Mouse (Mus musculus) layer of hippocampus, postnatal 10 days (tissue): Measurements from ENCODE around the gene Dhrs7c. TPM values are rescaled to one million over a fixed set of nuclear protein-coding genes. Genes with fewer than 3 reads are reported as not detected.

ENCODE experiments used
- DNase-seq, 2 experiments: peaks; one replicate each; pipeline ENCODE4 v3.0.0; 2021; ENCODE audit warnings: low spot score in 2 of 2
- long read RNA-seq: library from polyadenylated mRNA; stranded (forward); transcript quantifications from one replicate; pipeline ENCODE4 v2.0.0, GENCODE M21; 2023
- total RNA-seq, 2 experiments: library from RNA; stranded (reverse); gene quantifications; 2 replicates each; pipeline ENCODE4 v1.2.3; 2021

Dhrs7c gene
- under 1 TPM in 1 of 2 experiments, not detected in 1; 0.87 TPM for total RNA-seq
- long read RNA-seq, result 0 reads

DNA sequence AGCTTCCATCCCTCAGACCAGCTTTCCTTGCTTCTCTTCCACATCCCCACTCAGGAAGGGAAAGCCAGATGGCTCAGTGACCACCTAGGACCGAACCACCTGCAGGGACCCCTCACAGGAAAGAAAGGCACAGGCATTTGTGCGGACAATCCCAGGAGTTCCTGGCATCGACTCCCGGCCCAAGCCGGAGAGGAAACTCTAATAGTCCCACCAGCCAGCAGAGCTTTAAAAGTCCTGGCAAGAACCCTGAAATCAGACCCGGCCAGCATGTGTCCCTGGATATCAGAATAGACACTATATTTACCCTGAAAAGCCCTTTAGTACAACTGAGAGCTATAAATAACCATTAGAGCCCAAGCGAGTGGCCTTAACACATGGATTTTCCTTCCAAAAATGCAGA lies at the start of gene Dhrs7c:
Dhrs7c (plus strand) TSS at position 257 of the 400 bp plus-strand sequence.
- no peak for DNase-seq

DNA sequence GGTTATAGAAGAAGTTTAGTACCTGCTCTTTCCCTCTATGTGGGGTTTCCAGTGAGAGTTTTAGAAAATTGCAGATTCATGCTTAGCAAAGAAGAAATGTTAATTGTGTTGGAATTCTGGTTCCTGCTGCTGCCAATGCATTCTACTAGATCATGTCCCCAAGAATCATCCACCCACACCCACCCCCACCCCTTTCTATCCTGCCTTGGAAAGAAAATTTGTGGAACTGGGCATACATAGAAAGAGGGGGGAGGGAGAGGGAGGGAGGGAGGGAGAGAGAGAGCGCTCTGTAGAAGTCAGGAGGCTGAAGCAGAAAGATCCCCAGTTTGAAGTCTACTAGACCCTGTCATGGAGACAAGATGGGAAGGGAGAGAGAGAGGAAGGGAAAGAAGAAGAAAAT lies 41.7 kb upstream of the Dhrs7c start:
- DNase-seq, result no peak

DNA sequence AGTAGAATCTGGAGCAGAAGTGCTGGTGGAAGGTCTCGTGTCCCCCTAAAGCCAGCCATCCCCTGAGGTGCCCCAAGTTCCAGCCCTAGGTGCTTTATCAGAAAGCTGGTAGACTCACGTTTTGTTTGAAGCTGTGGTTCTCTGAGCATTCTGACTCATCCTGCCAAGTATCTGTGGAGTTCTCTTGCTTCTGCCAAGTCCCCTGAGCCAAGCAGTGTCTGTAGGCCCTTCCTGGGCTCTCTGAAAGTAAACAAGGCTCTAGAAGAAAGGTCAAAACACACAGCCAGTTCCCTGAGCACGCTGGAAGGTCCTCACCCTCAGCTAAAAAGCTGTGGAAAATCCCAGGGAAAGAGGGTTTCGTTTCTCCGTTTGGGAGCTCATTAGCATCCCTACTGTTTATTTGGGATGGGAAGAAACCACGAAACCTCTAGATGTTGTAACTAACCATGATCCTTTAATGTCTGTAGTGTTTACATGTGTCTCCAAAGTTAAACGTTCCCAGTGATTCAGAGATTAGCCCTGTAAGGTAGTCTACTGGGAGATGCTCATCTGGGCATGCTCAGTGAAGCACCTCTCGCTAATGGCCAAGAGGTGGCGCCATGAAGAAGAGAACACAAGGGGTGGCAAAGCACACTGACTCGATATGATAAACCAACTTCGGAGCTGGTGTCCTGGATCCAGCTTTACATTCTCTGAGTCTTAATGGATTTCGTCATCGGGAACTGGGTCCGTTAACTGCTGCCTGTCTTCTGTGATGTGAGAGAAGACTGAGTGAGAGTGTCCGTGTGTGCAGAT lies 40.4 kb upstream of the Dhrs7c start:
- no peak for DNase-seq

DNA sequence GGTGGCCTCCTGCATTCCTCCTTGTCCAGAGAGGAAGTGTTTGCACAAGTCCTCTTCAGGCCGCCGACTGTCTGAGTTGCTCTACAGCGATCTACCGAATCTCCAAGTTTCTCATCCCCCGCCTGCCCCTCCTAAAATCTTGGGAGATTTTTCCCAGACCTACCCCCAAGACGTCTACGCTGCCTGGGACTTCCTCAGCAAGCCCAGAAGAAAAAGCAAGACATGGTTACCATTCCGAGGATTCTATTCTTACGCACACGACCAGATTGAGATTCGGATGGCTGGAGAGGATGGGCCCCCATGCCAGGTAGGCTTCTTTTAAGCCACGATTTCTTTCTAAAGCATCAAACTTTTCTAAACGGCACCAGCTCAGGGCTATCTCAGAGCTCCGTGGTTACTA lies 26.9 kb upstream of the Dhrs7c start, which contains the start of gene Glp2r:
Glp2r (minus strand) TSS at position 101 of the 400 bp plus-strand sequence.
- no peak for DNase-seq

DNA sequence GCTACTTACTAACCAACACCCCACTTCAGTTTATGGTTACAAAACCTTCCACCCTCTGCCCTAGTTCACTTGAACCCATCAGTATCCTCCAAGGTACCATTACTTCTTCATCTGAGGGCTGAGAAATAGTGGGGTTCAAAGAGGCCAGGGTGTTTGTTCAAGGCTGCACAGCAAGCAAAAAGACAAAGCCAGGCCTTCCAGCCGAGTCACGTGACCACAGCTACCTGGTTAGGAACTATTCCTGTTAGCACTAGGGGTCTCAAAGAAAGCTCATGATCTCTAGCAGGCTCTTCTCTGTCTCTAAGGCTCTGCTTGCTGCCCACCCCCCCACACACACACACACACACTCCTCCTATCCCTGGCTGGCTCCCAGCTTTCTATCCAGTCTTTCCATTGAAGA lies 26.3 kb upstream of the Dhrs7c start:
- DNase-seq, result no peak

DNA sequence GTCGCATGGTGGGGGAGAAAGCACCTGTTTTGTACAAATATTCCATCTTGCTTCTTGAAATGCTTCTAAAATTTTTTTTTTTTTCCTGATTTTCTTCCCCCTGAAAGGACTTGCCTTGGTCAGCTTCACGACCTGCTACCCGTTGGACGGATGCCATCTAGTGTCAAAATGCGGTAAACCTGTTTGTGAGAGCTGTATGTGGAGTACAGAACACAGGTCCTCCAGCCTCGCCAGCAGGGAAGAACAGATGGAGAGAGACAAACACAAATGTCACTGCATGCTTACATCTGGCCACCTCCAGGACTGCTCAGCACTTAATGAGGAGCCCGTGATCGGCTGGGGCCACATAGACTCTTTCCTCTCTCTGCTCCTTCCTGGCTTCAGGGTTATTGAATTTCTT lies 25.4 kb upstream of the Dhrs7c start:
- DNase-seq, result peak; percentile 62 to 63

DNA sequence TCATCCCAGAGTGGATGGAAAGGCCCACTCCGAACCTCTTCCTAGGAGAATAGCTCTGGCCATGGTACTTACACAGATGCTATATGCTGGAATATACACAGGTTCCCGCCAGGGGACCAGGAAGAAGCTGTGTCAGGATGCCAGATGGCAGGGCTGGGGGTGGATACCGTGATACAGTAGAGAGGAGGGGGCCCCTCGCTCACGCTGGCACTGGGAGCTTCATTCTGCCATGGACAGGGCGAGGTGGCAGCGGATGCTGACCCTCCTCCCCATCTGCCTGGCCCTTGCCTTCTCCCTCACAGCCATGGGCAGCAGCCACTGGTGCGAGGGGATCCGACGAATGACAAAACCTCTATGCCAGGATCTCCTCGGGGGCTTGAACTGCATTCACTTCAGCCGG lies 23.6 kb upstream of the Dhrs7c start, which contains the start of gene Gsg1l2:
Gsg1l2 (plus strand) TSS at position 230 of the 400 bp plus-strand sequence.
- no peak for DNase-seq

DNA sequence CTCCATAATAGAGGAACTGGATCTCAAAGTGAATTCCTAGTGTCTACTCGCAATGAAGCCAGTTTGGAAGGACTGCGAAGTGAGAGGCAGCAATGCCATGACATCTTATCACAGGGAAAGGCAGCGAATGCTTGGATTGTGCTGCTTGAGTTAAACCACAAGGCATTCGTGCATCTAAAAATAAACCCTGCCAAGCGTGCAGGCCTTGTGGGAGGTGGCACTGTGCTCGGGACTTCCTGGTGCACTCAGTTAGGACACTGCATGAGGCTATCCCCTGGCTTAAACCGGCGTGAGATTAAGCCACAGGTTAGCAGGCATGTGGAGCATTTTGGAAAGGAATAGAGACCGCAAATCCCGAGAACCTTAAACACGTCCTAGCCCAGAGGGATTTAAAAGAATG lies 7.8 kb upstream of the Dhrs7c start:
- DNase-seq, result no peak

DNA sequence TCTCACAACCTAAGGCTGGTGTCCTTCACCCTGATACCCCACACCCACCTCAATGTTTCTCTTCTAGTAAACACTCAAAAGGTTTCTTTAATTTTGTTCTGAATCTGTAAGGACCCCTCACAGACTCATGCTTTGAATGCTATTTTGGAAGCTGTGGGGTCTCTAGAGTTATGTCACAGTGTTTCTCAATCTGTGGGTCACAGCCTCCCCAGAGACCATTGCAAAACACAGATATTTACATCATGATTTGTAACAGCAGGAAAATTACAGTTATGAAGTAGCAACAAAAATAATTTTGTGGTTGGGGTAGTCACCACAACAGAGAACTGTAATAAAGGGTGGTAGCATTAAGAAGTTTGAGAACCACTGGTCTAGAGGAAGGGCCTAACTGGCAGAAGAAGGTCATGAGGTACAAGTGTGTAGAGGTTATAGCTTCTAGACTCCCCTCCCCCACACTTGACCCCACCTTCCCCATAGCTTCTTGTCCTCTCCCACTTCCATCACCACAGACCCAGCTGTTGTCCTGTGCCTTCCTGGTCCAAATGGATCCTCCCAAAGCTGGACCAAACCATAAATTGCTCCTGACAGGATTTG lies 2.2 kb downstream of the Dhrs7c start:
- no peak for DNase-seq

DNA sequence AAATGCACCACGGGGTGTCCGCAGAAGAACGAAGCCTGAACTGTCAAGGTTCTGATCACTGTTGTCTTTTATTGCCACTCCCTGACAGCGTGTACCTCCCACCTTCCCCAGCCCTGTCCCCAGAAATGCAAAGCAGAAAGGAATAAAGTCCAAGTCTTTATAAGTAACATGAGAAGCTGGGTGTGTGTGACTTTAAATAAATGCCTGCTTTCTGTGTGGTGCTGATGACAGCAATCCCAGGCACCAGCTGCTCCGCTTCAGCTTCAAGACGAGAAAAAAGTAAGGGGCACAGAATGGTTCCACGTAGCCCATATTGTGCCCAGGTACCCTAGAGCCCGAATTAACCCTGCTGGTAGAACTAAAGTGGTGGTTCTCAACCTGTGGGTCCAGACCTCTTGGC lies 3.2 kb downstream of the Dhrs7c start:
- DNase-seq, result no peak

DNA sequence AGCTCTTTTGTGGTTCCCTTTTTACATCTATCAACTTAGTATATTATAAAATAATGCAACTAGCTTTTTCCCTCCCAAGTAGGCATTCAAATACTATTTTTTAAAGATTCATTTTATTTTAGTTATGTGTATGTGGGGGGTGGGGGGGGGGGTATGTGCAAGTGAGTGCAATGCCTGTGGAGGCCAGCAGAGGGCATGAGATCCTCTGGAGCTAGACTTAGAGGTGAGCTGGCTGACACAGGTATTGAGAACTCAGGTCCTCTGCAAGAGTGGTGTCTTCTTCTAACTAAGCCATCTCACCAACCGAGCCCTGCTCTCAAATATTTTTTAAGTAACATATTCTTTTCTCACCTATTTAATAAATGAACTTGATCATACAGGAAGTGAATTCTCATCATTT lies 7.6 kb downstream of the Dhrs7c start:
- DNase-seq, result no peak

DNA sequence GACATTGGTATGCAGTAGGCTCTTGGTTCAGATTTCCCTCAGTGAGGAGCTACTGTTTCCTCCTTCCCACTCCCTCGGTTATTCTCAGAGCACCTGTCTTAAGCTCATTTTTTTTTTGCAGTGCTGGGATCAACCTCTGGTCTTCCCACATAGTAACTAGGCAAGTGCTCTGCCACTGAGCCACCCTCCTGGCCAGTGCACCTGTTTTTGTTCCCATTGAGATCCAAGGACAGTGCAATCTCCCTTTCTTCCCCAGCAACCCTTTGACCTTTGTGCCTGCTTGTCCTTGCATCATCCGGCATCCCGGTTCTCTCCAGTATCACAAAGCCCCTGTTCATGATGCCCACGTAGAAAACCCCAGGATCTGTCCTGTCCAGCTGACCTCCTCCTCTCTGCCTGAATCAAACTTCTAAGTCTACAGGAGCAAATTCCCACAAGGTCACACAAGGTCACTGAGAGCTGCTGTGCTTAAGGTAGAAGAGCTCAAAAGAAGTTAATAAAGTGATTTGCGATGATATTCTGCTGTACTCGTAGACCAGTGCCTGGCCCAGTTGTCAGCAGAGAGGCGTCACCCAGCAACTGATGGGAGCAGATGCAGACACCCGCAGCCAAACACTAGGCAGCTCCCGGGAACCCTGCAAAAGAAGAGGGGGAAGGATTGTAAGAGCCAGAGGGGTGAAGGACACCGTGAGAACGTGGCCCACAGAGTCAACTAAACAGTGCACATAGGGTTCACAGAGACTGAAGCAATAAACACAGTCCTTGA lies 9.0 kb downstream of the Dhrs7c start:
- no peak for DNase-seq

DNA sequence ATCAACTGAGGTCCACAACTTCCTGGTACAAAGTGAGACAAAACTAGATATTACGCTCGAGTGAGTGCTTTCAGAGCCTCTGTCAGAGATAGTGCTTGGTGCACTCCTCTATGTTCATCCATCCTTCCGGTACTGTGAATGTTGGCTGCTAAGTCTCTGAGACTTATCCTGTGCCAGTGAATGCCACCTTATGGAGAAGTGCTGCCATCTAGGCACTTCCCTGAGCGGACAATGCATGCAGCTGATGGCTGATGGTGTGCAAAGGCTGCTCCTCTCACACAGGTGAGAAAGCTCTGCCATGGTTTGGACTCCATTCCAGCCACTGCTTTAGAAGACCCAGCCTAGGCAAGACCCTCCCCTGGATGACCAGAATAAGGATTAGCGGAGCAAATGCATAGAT lies 10.1 kb downstream of the Dhrs7c start:
- no peak for DNase-seq

DNA sequence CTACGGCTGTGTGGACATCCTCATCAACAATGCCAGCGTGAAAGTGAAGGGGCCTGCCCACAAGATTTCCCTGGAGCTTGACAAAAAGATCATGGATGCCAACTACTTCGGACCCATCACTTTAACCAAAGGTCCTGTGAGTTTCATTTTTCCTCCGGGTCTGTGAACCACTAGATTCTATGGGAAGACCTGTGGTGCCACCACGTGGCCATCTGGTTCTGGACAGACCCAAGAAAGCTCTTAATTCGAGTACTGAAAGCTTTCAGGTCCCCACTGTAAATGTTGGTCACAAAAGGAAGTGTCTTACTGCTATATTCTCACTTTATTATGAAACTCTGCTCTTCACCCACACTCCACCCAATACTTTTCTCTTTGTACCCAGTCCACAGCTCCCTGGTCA lies 13.5 kb downstream of the Dhrs7c start:
- no peak for DNase-seq

DNA sequence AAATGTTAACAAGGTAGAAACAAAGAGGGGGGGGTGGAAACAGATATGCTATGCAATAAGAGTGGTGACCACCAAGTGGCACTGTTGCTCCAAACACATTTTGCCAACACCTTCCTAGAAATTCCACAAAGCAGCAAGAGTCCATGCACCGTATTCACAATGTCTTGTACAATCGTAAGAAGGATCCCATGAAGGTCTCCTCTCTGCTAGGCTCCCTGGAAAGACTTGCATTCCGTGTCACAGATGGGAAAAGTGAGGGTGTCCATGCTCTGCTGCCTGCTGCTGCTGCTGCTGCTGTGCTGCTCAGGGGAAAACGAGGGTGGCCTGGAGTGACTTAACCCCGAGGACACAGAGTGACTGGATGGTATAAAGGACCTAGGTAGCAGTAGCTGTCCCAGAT lies 21.6 kb downstream of the Dhrs7c start:
- peak; percentile 67 to 72 for DNase-seq

DNA sequence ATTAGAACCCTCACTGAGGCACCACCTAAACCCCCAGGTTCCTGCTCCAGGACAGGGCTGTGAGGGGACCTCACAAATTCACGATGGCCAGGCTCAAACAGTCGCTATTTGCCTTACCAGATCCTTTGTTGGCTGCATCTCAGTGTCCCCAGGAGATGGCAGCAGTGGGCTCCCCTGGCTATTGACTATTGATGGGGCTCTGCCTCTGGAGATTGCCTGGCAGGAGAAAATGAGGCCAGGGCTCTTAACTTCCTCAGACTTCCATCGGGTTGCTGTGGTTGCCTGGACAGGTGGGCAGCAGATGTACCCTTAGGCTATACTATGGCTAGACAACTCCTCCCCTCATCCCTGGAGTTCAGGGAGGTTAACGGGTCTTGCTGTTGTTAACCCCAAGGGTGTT lies 22.2 kb downstream of the Dhrs7c start:
- peak; percentile 72 to 78 for DNase-seq

DNA sequence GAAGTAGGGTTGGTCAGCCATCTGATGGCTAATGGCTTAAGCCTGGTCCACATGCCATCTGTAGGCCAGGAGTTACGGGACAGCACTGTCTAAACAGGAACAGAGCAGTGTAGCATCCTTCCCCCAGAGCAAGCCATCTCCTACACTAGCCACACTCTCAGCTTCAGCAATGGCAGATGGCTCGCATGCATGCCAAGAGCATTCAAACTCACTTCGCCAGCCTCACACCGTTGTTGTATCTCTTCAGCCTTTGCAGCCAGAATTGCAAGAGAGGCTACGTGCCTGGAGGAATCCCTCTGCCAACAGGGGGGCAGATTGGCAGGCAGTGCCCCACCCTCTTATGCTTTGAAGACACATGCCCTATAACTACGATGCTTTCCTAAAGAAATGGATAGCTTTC lies 23.6 kb downstream of the Dhrs7c start:
- DNase-seq, result no peak

DNA sequence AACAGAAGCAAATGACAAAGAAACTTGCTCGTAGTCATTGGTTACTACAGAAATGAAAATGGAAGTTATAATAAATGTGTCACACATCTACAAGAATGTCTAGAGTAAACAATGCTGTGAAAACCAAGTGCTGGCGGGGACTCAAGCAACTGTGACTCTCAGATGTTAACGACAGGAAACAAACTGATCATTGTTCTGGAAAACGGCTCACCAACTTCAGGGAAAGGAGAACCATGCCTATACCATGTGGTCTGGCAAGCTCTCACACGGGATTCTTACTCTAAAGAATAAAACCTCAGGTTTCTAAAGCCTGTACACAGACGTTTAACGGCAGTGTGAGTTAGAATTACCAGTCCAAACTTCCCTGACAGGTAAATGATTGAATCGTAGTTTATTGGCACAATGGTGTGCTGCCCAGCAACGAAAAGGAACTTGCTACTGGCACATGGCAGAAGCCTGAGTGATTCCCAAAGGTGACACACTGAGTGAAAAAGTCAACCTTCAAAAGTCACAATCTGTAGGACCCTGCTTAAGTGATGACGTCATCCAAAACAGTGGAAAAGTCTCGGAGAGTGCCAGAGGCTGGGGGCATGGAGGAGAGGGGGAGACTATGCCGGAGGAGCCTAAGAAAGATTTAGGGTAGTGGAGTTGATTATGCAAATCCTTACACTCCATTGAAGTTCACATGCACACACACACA lies 30.5 kb downstream of the Dhrs7c start:
- no peak for DNase-seq

DNA sequence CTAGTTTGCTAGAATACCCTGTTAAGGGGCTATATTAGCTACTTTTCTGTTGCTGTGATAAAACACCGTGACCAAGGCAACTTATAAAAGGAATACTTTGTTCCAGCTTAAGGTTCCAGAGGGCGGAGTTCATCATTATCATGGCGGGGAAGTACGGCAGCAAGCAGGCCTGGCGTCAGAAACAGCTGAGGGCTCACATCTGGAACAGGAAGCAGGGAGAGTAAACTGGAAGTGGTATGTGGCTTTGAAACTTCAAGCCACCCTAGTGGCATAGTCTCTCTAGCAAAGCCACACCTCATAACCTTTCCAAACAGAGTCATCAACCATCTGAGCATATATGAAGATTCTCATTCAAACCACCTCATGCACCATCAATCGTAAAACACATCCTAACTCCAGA lies 31.5 kb downstream of the Dhrs7c start:
- no peak for DNase-seq

DNA sequence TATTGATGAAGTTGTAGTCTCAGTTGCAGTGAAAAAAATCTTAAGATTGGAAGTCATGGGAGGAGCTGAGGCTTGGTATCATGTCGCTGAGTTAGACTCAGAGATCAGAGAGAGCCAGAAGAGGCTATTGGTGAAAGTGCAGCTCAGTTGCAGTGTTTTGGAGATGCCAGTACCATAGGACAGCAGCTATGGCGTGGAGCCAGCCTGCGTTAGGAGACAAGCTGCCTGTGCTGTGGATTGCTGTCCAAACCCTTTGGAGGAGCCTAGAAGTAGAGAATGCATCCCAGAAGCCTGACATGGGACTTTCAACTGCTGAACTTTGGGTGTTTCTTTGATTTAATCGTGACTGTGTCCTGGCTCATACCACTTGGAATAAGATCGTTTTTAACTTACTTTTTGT lies 33.8 kb downstream of the Dhrs7c start:
- no peak for DNase-seq

DNA sequence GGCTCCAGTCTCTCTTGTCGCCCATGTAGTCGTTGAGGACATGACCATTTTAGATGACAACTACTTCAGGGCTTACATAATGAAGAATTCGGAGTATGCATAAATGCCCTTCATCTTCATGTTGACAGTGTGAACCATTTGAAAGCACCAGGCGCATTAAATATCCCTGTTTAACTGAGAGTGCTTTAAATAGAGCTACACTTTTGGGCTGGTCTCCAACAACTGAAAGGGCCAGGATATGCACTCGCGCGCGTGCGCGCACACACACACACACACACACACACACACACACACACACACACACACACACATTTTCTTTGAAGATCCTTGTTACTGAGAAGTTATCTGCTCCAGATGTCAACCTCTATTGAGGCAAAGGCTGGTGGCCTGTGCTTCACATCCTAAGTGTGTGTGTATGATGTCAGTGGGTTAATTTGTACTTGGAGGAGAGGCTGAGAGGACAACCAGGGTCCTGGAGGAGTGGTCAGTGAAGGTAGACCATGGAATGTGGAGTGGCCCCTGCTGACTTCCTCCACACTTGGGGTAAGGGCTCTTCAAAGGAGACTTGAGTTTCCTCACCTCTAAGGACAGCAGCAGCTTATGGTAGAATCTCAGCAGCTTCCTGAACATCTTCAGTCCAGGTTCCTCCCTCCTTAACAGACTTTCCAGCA lies 37.6 kb downstream of the Dhrs7c start:
- no peak for DNase-seq
